In the genomic region with DNA sequence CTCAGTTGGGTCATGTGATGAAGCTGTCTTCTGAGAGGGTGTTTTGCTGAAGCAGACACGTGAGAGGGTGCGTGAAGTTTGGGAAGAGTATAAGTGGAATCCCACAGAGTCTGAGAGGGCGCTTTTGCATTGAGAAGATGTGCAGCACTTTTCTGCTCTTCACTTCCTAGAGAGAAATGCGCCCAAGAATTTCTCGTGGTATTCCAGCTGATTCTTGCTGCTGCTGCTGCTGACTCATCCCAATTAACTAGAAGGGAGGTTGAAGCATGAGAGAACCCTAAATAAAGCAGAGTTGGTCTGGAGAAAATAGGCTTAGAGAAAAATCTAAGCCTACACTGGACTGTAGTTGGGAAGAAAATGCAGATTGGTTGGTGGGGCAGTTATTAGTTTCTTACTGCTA, we compare ENCODE assay signal across 13 mouse cellular contexts. TPM values are rescaled to one million over a fixed set of nuclear protein-coding genes. Genes with fewer than 3 reads are reported as not detected.
"Had no signal": no experiment of that assay in that cellular context is flagged by ENCODE, and none has a peak within 500 bp of the region (broad histone marks: within the 10 kb centered on the region; RNA-seq: fewer than 3 reads in every experiment).

No protein-coding gene starts in this region.

- H3K27me3 ChIP-seq: kidney, embryonic 15.5 days; midbrain, embryonic 13.5 days had no signal

- H3K9me3 ChIP-seq: kidney, embryonic 15.5 days; limb, embryonic 13.5 days; midbrain, embryonic 13.5 days had no signal

- DNase-seq: kidney, adult 11 months; kidney, postnatal 14 days; left cerebral cortex, postnatal 4 days; lung, adult 18-20 months; lung, postnatal 36 days; right cerebral cortex, postnatal 25 days; spleen, adult 18-20 months; thymus, postnatal 4 days had no signal

- H3K4me2 ChIP-seq: kidney, embryonic 15.5 days; limb, embryonic 13.5 days; midbrain, embryonic 13.5 days had no signal

- ATAC-seq: midbrain, embryonic 13.5 days had no signal

- H3K4me3 ChIP-seq: kidney, embryonic 15.5 days; limb, embryonic 13.5 days; midbrain, embryonic 13.5 days had no signal

- H3K9ac ChIP-seq: kidney, embryonic 15.5 days; limb, embryonic 13.5 days; liver, embryonic 14.5 days; midbrain, embryonic 13.5 days had no signal

- H3K27ac ChIP-seq: kidney, embryonic 15.5 days; limb, embryonic 13.5 days; liver, embryonic 14.5 days; midbrain, embryonic 13.5 days had no signal

- H3K36me3 ChIP-seq: kidney, embryonic 15.5 days; limb, embryonic 13.5 days; midbrain, embryonic 13.5 days had no signal

RNA-seq across cellular contexts. Expression of gene 4921507P07Rik, which starts 47.4 kb away (rescaled TPM):
- total RNA-seq: liver, adult 2 months had no signal
